Mouse (Mus musculus): ENCODE measurements at regions not wholly inside any gene's neighbourhood (a gene's known extent, or its start where the extent isn't known, plus 50 kb on each side); places are given as distances from the start of the nearest gene placed in this dataset.

DNA sequence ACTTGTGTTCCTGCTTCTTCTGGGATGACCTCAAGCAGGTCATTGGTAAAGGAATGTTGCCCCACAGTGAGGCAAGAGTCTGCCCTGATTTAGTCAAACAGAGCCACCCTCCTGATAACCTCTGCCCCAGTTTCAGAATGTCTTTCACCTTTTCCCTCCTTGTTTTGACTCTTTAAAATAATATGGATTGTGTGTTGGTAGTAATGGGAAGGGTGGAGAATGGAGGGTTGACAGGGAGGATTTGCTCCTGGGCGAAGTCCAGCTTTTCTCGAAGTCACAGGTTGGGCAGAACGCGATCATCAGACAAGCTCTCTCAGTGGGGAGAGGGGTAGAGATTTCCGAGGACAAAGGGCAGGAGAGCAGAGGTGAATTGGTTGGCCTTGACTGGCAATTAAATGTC is 52.2 kb upstream of the Abcd3 start:
- H3K27me3 ChIP-seq (ENCODE audit: control insufficient read depth in 1 of 2, insufficient read depth in 2 of 2, low read length in 2 of 2), result peaks cover 0 to 2% of the 10 kb centered on the region in 2 experiments; a peak in 2 of 4 replicates
- no peaks in the 10 kb centered on the region for H3K9me3 ChIP-seq (replicated peaks; ENCODE audit: insufficient read depth, low read length)
- no peak for TF ChIP-seq MAZ (IDR thresholded peaks at IDR 0.05; ENCODE audit: low read depth, low read length)
- no peak for TF ChIP-seq POLR2AphosphoS5 (IDR thresholded peaks at IDR 0.05; ENCODE audit: borderline replicate concordance, low read depth, low read length)
- TF ChIP-seq HCFC1 (IDR thresholded peaks at IDR 0.05; ENCODE audit: low read depth, low read length), result no peak
- no peak for TF ChIP-seq POLR2A (IDR thresholded peaks at IDR 0.05; ENCODE audit: control insufficient read depth in 1 of 2, insufficient read depth in 1 of 2, low read depth in 1 of 2, low read length in 2 of 2, poor library complexity in 1 of 2)
- no peak for TF ChIP-seq SMC3 (IDR thresholded peaks at IDR 0.05; ENCODE audit: low read depth, low read length)
- TF ChIP-seq EP300 (IDR thresholded peaks at IDR 0.05; ENCODE audit: low read depth in 1 of 2, low read length in 2 of 2), result no peak
- TF ChIP-seq CTCF (IDR thresholded peaks at IDR 0.05 in 2 of 3, conservative IDR thresholded peaks at IDR 0.05 in 1 of 3; ENCODE audit: control insufficient read depth in 1 of 3, insufficient read depth in 1 of 3, low read depth in 2 of 3, low read length in 3 of 3, poor library complexity in 1 of 3, severe bottlenecking in 1 of 3), result no peak
- TF ChIP-seq ELF1 (IDR thresholded peaks at IDR 0.05; ENCODE audit: low read depth, low read length), result no peak
- no peak for TF ChIP-seq SIN3A (IDR thresholded peaks at IDR 0.05; ENCODE audit: low read length)
- no peak for TF ChIP-seq RCOR1 (IDR thresholded peaks at IDR 0.05; ENCODE audit: low read depth, low read length)
- TF ChIP-seq KAT2A (conservative IDR thresholded peaks at IDR 0.05; ENCODE audit: low read depth, low read length), result no peak
- TF ChIP-seq MYC (IDR thresholded peaks at IDR 0.05; ENCODE audit: low read depth, low read length), result no peak
- TF ChIP-seq NELFE (IDR thresholded peaks at IDR 0.05; ENCODE audit: low read depth, low read length), result no peak
- no peak for TF ChIP-seq TCF12 (IDR thresholded peaks at IDR 0.05; ENCODE audit: low read depth, low read length)
- no peak for TF ChIP-seq ZNF384 (IDR thresholded peaks at IDR 0.05; ENCODE audit: low read depth, low read length)
- no peak for TF ChIP-seq E2F4 (IDR thresholded peaks at IDR 0.05; ENCODE audit: borderline replicate concordance, low read depth, low read length)
- TF ChIP-seq TAL1 (IDR thresholded peaks at IDR 0.05; ENCODE audit: low read length), result no peak
- TF ChIP-seq ETS1 (IDR thresholded peaks at IDR 0.05; ENCODE audit: low read depth, low read length), result no peak
- no peak for TF ChIP-seq BHLHE40 (IDR thresholded peaks at IDR 0.05; ENCODE audit: borderline replicate concordance, low read depth, low read length)
- no peak for DNase-seq (ENCODE audit: low read depth, low spot score)
- no peaks in the 10 kb centered on the region for H3K36me3 ChIP-seq (ENCODE audit: control insufficient read depth in 1 of 2, insufficient read depth in 2 of 2, low read length in 2 of 2)
- H3K4me3 ChIP-seq (ENCODE audit: control insufficient read depth in 1 of 2, insufficient read depth in 1 of 2, low read depth in 2 of 2, low read length in 2 of 2), result no peak overlapping the region
- no peak overlapping the region for H3K9ac ChIP-seq (ENCODE audit: control insufficient read depth, low read depth, low read length, poor library complexity, severe bottlenecking)
- no peaks in the 10 kb centered on the region for H3K79me2 ChIP-seq (ENCODE audit: control insufficient read depth, insufficient read depth, low read length, poor library complexity)
- H3K27ac ChIP-seq (ENCODE audit: control insufficient read depth, low read depth, low read length), result no peak overlapping the region
- H3K4me1 ChIP-seq (ENCODE audit: control insufficient read depth in 1 of 2, insufficient read depth in 2 of 2, low read length in 2 of 2), result no peaks in the 10 kb centered on the region

DNA sequence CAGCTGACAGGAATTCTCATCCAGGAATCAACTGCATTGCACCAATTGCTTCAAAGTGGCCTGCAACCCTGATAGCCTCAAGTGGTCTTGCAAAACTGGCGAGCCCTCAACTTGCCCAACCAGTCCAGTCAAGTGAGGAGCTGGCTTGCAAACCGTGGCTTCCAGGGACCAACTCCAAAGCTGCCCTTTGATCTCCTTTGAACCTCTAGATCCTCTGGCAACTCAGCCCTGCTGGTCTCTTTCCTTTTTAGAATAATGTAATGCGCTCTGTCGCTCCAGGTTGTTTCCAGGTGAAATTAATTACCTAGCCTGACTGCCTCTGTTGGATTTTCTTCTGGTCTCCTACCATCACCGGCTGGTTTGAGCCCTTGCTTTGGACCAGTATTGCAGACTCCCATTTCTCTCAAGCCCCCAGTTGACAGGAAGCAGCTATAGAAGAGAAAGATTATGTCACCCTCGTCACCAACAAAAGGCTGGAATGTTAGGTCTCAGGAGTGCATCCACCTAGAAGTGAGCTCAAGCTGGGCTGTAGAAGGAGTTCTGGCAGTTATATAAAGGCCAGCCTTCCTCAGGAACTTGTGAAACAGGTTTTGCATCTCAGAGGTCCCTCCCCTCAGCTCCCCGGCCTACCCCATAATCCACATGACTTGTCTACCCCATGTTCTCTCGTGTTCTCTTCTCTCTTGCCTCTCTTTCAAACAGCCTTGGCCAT is 49.8 kb upstream of the Abcd3 start:
- H3K9me3 ChIP-seq (replicated peaks; ENCODE audit: insufficient read depth, low read length), result no peaks in the 10 kb centered on the region
- no peak overlapping the region for H3K27ac ChIP-seq (ENCODE audit: control insufficient read depth, low read depth, low read length)
- DNase-seq (ENCODE audit: low read depth, low spot score), result no peak
- no peak overlapping the region for H3K9ac ChIP-seq (ENCODE audit: control insufficient read depth, low read depth, low read length, poor library complexity, severe bottlenecking)
- peaks cover 0 to under 1% of the 10 kb centered on the region in 2 experiments; a peak in 3 of 4 replicates for H3K27me3 ChIP-seq (ENCODE audit: control insufficient read depth in 1 of 2, insufficient read depth in 2 of 2, low read length in 2 of 2)
- H3K36me3 ChIP-seq (ENCODE audit: control insufficient read depth in 1 of 2, insufficient read depth in 2 of 2, low read length in 2 of 2), result no peaks in the 10 kb centered on the region
- H3K4me3 ChIP-seq (ENCODE audit: control insufficient read depth in 1 of 2, insufficient read depth in 1 of 2, low read depth in 2 of 2, low read length in 2 of 2), result no peak overlapping the region
- TF ChIP-seq NRF1 (IDR thresholded peaks at IDR 0.05; ENCODE audit: insufficient read depth, low read depth, low read length, poor library complexity, severe bottlenecking) (no peak), RCOR1 (IDR thresholded peaks at IDR 0.05; ENCODE audit: low read depth, low read length) (no peak), HCFC1 (IDR thresholded peaks at IDR 0.05; ENCODE audit: low read depth, low read length) (no peak), SMC3 (IDR thresholded peaks at IDR 0.05; ENCODE audit: low read depth, low read length) (no peak), USF2 (IDR thresholded peaks at IDR 0.05; ENCODE audit: borderline replicate concordance in 1 of 2, insufficient read depth in 1 of 2, low read depth in 1 of 2, low read length in 2 of 2) (no peak), EP300 (IDR thresholded peaks at IDR 0.05; ENCODE audit: low read depth in 1 of 2, low read length in 2 of 2) (no peak), E2F4 (IDR thresholded peaks at IDR 0.05; ENCODE audit: borderline replicate concordance, low read depth, low read length) (no peak), MEF2A (IDR thresholded peaks at IDR 0.05; ENCODE audit: extremely low read depth, insufficient replicate concordance, low read depth, low read length, poor library complexity, severe bottlenecking) (no peak), ETS1 (IDR thresholded peaks at IDR 0.05; ENCODE audit: low read depth, low read length) (no peak), ZC3H11A (IDR thresholded peaks at IDR 0.05; ENCODE audit: low read depth, low read length) (no peak), JUND (IDR thresholded peaks at IDR 0.05; ENCODE audit: low read depth, low read length) (no peak), CHD1 (IDR thresholded peaks at IDR 0.05; ENCODE audit: low read depth, low read length) (no peak), CHD2 (IDR thresholded peaks at IDR 0.05; ENCODE audit: low read length) (no peak), GABPA (IDR thresholded peaks at IDR 0.05; ENCODE audit: low read depth, low read length) (no peak)
- no peaks in the 10 kb centered on the region for H3K4me1 ChIP-seq (ENCODE audit: control insufficient read depth in 1 of 2, insufficient read depth in 2 of 2, low read length in 2 of 2)
- no peaks in the 10 kb centered on the region for H3K79me2 ChIP-seq (ENCODE audit: control insufficient read depth, insufficient read depth, low read length, poor library complexity)
